Mouse (Mus musculus) central nervous system, embryonic 14 days (tissue): ENCODE data around the gene Anxa5. TPM values are rescaled to one million over a fixed set of nuclear protein-coding genes. Genes with fewer than 3 reads are reported as not detected.

Experiments used
- polyA plus RNA-seq: library from polyadenylated mRNA; depleted of rRNA; stranded (reverse); fragments of >200 nt; gene quantifications from 2 replicates; pipeline ENCODE4 v1.2.3, GENCODE M21; 2012; rRNA removed

The Anxa5 gene
- polyA plus RNA-seq, result 61.3 and 140 TPM in 2 replicates

DNA sequence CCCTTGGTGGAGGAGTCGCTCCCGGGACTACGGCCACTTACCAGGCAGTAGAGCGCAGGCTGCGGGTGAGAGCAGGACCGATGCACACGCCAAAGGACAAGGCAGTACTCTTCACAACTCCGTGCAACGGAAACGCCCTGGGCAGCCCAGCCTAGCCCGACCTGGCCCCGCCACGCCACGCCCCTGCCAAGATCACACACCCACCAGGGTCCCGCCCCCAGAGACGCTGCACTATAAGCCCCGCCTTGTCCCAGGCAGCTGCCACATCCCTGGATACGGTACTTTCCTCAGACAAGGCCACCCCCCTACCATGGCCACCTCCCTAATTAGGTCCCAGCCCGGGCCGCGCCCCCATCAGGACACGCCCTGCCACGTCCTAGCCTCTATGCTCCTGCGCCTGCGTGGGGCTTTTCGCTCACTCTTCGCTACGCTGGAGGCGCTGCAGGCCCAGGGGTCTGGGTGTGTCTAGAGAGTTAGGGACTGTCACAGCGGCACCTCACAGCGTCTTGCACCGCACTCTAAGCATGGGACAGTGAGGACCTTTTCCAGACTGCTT is at the start of gene Anxa5, which contains the start of gene 1810062G17Rik:
Gene Anxa5, minus strand, starts transcription at position 363 of the 556 bp plus-strand sequence.
Gene 1810062G17Rik, plus strand, starts transcription at position 406 of the 556 bp plus-strand sequence.

GRCm38 (mm10) chr3:36521073-36522060 is 45.7 kb upstream of the Anxa5 start, which contains the start of gene Gm11549:
TSS of gene Gm11549 (minus strand) at chr3:36521813.

Other genes starting within 250 kb of the Anxa5 start
- gene 1810062G17Rik, start within 50 bp of the Anxa5 start, polyA plus RNA-seq, result 0.33 and 0.76 TPM in 2 replicates
- gene Gm11549, start 45.9 kb upstream of the Anxa5 start, polyA plus RNA-seq, result 0.34 and 0.73 TPM in 2 replicates
- gene Exosc9, start 76.7 kb upstream of the Anxa5 start, polyA plus RNA-seq, result 44.9 and 46.2 TPM in 2 replicates
- 62.1 and 80.4 TPM in 2 replicates for gene Ccna2, start 96.3 kb upstream of the Anxa5 start, polyA plus RNA-seq
- 16.6 and 18.6 TPM in 2 replicates for gene Bbs7, start 137.6 kb upstream of the Anxa5 start, polyA plus RNA-seq
- 10.3 and 10.9 TPM in 2 replicates for gene Trpc3, start 214.3 kb upstream of the Anxa5 start, polyA plus RNA-seq